Mouse (Mus musculus) CH12.LX (cell line): ENCODE data around the gene Skap1. TPM values are rescaled to one million over a fixed set of nuclear protein-coding genes. Genes with fewer than 3 reads are reported as not detected.
A peak's percentile ranks its signal among the peaks of the same experiment; 100 is the strongest.

Source experiments
- DNase-seq: peaks from one replicate; pipeline ENCODE4 v3.0.0-alpha.2; 2013; ENCODE audit errors: extremely low read depth
- H3K27ac ChIP-seq: 2 replicates; pipeline ENCODE4 v1.5.1; 2012; ENCODE audit warnings: low read depth, mild to moderate bottlenecking, control low read depth, moderate library complexity; ENCODE audit not compliant: insufficient read depth
- H3K27me3 ChIP-seq: replicated peaks from 2 replicates; pipeline ENCODE3; 2012; ENCODE audit warnings: inconsistent platforms
- H3K36me3 ChIP-seq, 2 experiments: replicated peaks in 1 of 2; 2 replicates each; pipeline versions ENCODE3 to v1.6.1; 2012; ENCODE audit warnings: inconsistent platforms in 1 of 2, low read length in 1 of 2, mild to moderate bottlenecking in 1 of 2, mixed read lengths in 1 of 2, moderate library complexity in 1 of 2; ENCODE audit not compliant: control insufficient read depth in 1 of 2, insufficient read depth in 1 of 2
- H3K4me1 ChIP-seq, 2 experiments: 2 replicates each; pipeline ENCODE4 v1.6.1; 2012; ENCODE audit warnings: inconsistent platforms in 1 of 2, moderate library complexity in 1 of 2; ENCODE audit not compliant: insufficient read depth in 2 of 2, control insufficient read depth in 1 of 2
- H3K4me2 ChIP-seq: 2 replicates; pipeline ENCODE4 v1.6.1; 2012; ENCODE audit warnings: low read depth, mild to moderate bottlenecking, control low read depth; ENCODE audit not compliant: poor library complexity, insufficient read depth, severe bottlenecking
- H3K4me3 ChIP-seq, 3 experiments: fragments of 150-350 bp in 1 of 3; sonication (generic) in 1 of 3; replicated peaks in 1 of 3; 2 replicates each; pipeline versions ENCODE3 to v1.5.1; 2011 to 2012; ENCODE audit warnings: low read depth in 2 of 3, low read length in 2 of 3, mild to moderate bottlenecking in 2 of 3, moderate library complexity in 2 of 3, control low read depth in 1 of 3, improper control_type of control experiment in 1 of 3, inconsistent platforms in 1 of 3, mixed read lengths in 1 of 3; ENCODE audit not compliant: poor library complexity in 1 of 3
- H3K79me2 ChIP-seq: replicated peaks from 2 replicates; pipeline ENCODE4 v1.6.1; 2012; ENCODE audit warnings: mild to moderate bottlenecking, moderate library complexity; ENCODE audit not compliant: control insufficient read depth, poor library complexity, insufficient read depth, severe bottlenecking; ENCODE audit errors: extremely low read depth
- H3K9ac ChIP-seq: 2 replicates; pipeline ENCODE4 v1.6.1; 2012; ENCODE audit warnings: low read depth, mild to moderate bottlenecking, control low read depth, moderate library complexity; ENCODE audit not compliant: insufficient read depth
- H3K9me3 ChIP-seq: replicated peaks from 2 replicates; pipeline ENCODE3; 2012; ENCODE audit warnings: low read length, inconsistent platforms, mixed read lengths
- BHLHE40 ChIP-seq: IDR thresholded peaks from 2 replicates; pipeline ENCODE4 v1.6.1; 2011; ENCODE audit warnings: mild to moderate bottlenecking, low read depth, low read length, improper control_type of control experiment
- CHD1 ChIP-seq: IDR thresholded peaks from 2 replicates; pipeline ENCODE4 v1.6.1; 2012; ENCODE audit warnings: low read depth, low read length, improper control_type of control experiment, inconsistent platforms
- E2F4 ChIP-seq: IDR thresholded peaks from 2 replicates; pipeline ENCODE4 v1.6.1; 2011; ENCODE audit warnings: low read depth, low read length, improper control_type of control experiment; ENCODE audit not compliant: insufficient replicate concordance
- EP300 ChIP-seq: IDR thresholded peaks from 2 replicates; pipeline ENCODE4 v1.6.1; 2011; ENCODE audit warnings: low read length, improper control_type of control experiment
- GABPA ChIP-seq: IDR thresholded peaks from 2 replicates; pipeline ENCODE4 v1.6.1; 2012; ENCODE audit warnings: low read depth, low read length, improper control_type of control experiment, inconsistent platforms; ENCODE audit not compliant: insufficient replicate concordance
- HCFC1 ChIP-seq: IDR thresholded peaks from 2 replicates; pipeline ENCODE4 v1.6.1; 2012; ENCODE audit warnings: low read depth, mild to moderate bottlenecking, inconsistent platforms, low read length, improper control_type of control experiment
- IRF4 ChIP-seq: IDR thresholded peaks from 2 replicates; pipeline ENCODE4 v1.6.1; 2014; ENCODE audit warnings: low read depth, mild to moderate bottlenecking, inconsistent platforms, low read length, improper control_type of control experiment
- MAZ ChIP-seq: IDR thresholded peaks from 2 replicates; pipeline ENCODE4 v1.6.1; 2012; ENCODE audit warnings: low read depth, mild to moderate bottlenecking, inconsistent platforms, low read length, improper control_type of control experiment, moderate library complexity
- MXI1 ChIP-seq: IDR thresholded peaks from 2 replicates; pipeline ENCODE4 v1.6.1; 2011; ENCODE audit warnings: mild to moderate bottlenecking, low read depth, low read length, improper control_type of control experiment
- NELFE ChIP-seq: IDR thresholded peaks from 2 replicates; pipeline ENCODE4 v1.6.1; 2011; ENCODE audit warnings: low read depth, low read length, improper control_type of control experiment
- NRF1 ChIP-seq: IDR thresholded peaks from 2 replicates; pipeline ENCODE4 v1.6.1; 2014; ENCODE audit warnings: low read depth, mild to moderate bottlenecking, inconsistent platforms, low read length, improper control_type of control experiment, moderate library complexity
- POLR2AphosphoS2 ChIP-seq: IDR thresholded peaks from 2 replicates; pipeline ENCODE4 v1.6.1; 2011; ENCODE audit warnings: low read depth, low read length, improper control_type of control experiment
- RCOR1 ChIP-seq: conservative IDR thresholded peaks from 2 replicates; pipeline ENCODE4 v1.6.1; 2012; ENCODE audit warnings: low read depth, mild to moderate bottlenecking, inconsistent platforms, low read length, improper control_type of control experiment
- SMC3 ChIP-seq: IDR thresholded peaks from 2 replicates; pipeline ENCODE4 v1.6.1; 2011; ENCODE audit warnings: low read depth, low read length, improper control_type of control experiment
- TBP ChIP-seq: conservative IDR thresholded peaks from 2 replicates; pipeline ENCODE4 v1.6.1; 2011; ENCODE audit warnings: low read depth, low read length, improper control_type of control experiment
- UBTF ChIP-seq: IDR thresholded peaks from 2 replicates; pipeline ENCODE4 v1.6.1; 2012; ENCODE audit warnings: low read depth, mild to moderate bottlenecking, inconsistent platforms, low read length, improper control_type of control experiment, moderate library complexity
- USF2 ChIP-seq: conservative IDR thresholded peaks from 2 replicates; pipeline ENCODE4 v1.6.1; 2011; ENCODE audit warnings: low read depth, low read length, improper control_type of control experiment
- dilution Hi-C: fragments of 300-500 bp; cut with MboI; formaldehyde crosslinking; loops from 2 replicates; pipeline ENCODE4 v1.14.3; 2020; ENCODE audit warnings: low sequenced_read_pairs; ENCODE audit not compliant: extremely low pct_unique_long_range_greater_than_20kb, extremely low pct_ligation_motif_present
- in situ Hi-C: fragments of 300-500 bp; cut with MboI; formaldehyde crosslinking; loops from 3 replicates; pipeline ENCODE4 v1.14.3; 2019; ENCODE audit warnings: low sequenced_read_pairs, low pct_ligation_motif_present, low pct_unique_long_range_greater_than_20kb, mixed read lengths
- polyA plus RNA-seq: library from polyadenylated mRNA; unstranded; fragments of >175 nt; gene quantifications from 2 replicates; pipeline ENCODE4 v1.2.1, GENCODE M21; 2012; ENCODE audit warnings: low read depth; ENCODE audit not compliant: insufficient read length
- total RNA-seq, 2 experiments: library from RNA; depleted of rRNA; stranded (reverse); fragments of 300-350 nt in 1 of 2; fragments of >200 nt in 1 of 2; gene quantifications; 2 replicates each; pipeline ENCODE4 v1.2.3; 2012 to 2014

The Skap1 gene
- total and polyA plus RNA-seq, 3 experiments = not detected

DNA sequence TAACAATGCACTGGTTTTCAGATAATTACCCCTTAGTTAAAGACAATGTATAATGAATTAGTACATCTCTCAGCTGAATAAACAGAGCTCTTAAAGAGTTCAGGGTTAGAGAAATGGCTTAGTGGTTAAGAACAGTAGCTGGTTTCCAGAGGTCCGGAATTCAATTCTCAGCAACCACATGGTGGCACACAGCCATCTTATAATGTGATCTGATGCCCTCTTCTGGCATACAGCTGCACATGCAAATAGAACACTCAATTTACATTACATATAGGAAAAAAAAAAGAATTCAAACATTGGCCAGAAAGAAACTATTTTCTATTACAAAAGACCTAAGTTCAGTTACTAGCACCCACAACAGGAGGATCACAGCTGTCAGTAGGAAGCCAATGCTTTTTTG, 332.2 kb downstream of the Skap1 start (continued):
- peak; percentile 58 for TF ChIP-seq SMC3
- no peak for TF ChIP-seq EP300
- TF ChIP-seq MAZ = no peak
- TF ChIP-seq POLR2AphosphoS2 = no peak
- no peak for TF ChIP-seq USF2
- TF ChIP-seq IRF4 = no peak
- TF ChIP-seq CHD1 = no peak
- TF ChIP-seq E2F4 = no peak
- no peak for TF ChIP-seq BHLHE40
- TF ChIP-seq MXI1 = no peak; the same call in 1 of the 2 replicates
- TF ChIP-seq HCFC1 = no peak
- TF ChIP-seq UBTF = no peak

DNA sequence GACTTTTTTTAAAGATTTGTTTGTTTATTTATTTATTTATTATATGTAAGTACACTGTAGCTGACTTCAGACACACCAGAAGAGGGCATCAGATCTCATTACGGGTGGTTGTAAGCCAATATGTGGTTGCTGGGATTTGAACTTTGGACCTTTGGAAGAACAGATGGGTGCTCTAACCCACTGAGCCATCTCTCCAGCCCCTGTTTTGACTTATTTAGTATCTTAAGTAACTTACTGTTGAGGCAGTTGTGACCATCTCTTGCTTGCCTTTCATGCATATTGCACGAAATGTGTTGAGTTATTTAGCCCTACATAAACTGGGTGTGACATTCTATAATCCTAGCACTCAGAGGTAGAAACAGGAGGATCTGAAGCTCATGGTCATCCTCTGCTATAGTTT, 335.1 kb downstream of the Skap1 start:
- dilution Hi-C loops = no loop called here
- TF ChIP-seq EP300 (no peak), POLR2AphosphoS2 (no peak), NELFE (no peak), GABPA (no peak), TBP (peak; percentile 66; the same call in 1 of the 2 replicates), RCOR1 (no peak), CHD1 (no peak)

GRCm38 (mm10) chr11:96805606-96806005, 341.2 kb downstream of the Skap1 start:
- Histone ChIP-seq H3K36me3 (peaks cover 59 to 91% of the 10 kb centered on the region in 2 experiments), H3K79me2 (peaks cover 8% of the 10 kb centered on the region), H3K9ac (no peak overlapping the region), H3K27ac (no peak overlapping the region), H3K4me1 (no peaks in the 10 kb centered on the region), H3K9me3 (peaks cover 2% of the 10 kb centered on the region), H3K4me2 (no peak overlapping the region), H3K27me3 (no peaks in the 10 kb centered on the region), H3K4me3 (no peak overlapping the region)
- in situ Hi-C loops = no loop called here
- dilution Hi-C loops = no loop called here
- TF ChIP-seq E2F4 = no peak
- no peak for TF ChIP-seq IRF4
- no peak for TF ChIP-seq SMC3
- no peak for TF ChIP-seq EP300
- no peak for TF ChIP-seq NRF1
- DNase-seq = no peak

More for the DNA sequence above, 335.1 kb downstream of the Skap1 start:
- no peaks in the 10 kb centered on the region for H3K27me3 ChIP-seq
- H3K4me3 ChIP-seq = no peak overlapping the region
- no peak overlapping the region for H3K27ac ChIP-seq
- peaks cover 3 to 19% of the 10 kb centered on the region in 2 experiments; a peak in 3 of 4 replicates for H3K4me1 ChIP-seq
- H3K9ac ChIP-seq = no peak overlapping the region
- no peak for DNase-seq
- H3K79me2 ChIP-seq = peaks cover 66% of the 10 kb centered on the region
- in situ Hi-C loops = no loop called here
- peaks cover 46 to 85% of the 10 kb centered on the region in 2 experiments for H3K36me3 ChIP-seq
- no peak overlapping the region for H3K4me2 ChIP-seq
- no peaks in the 10 kb centered on the region for H3K9me3 ChIP-seq
